Mouse (Mus musculus) c-Kit-positive CD71-negative TER-119-negative erythroid progenitor cells, embryonic 14.5 days (primary cell): ENCODE measurements around the gene Gab3.

Experiments used
- DNase-seq: peaks from one replicate; pipeline ENCODE4 v3.0.0-alpha.2; 2013; ENCODE audit warnings: low read depth

Gab3 gene

GRCm38 (mm10) chrX:75084774-75085508, at the start of gene Gab3:
Gene Gab3, minus strand, starts transcription at chrX:75085458.
- DNase-seq, result peak; percentile 38

GRCm38 (mm10) chrX:75130467-75131160, 45.4 kb upstream of the Gab3 start, which contains the start of gene Mpp1:
Gene Mpp1, minus strand, starts transcription at chrX:75131016.
- peak; percentile 65 for DNase-seq

- no peak for DNase-seq
These were observed 44.2 kb upstream of the Gab3 start for GRCm38 (mm10) chrX:75129474-75129873.

GRCm38 (mm10) chrX:75128333-75128980, 43.2 kb upstream of the Gab3 start:
- no peak for DNase-seq

GRCm38 (mm10) chrX:75126893-75127292, 41.6 kb upstream of the Gab3 start:
- DNase-seq, result no peak

- DNase-seq, result no peak
These were observed 40.3 kb upstream of the Gab3 start for GRCm38 (mm10) chrX:75125606-75126005.

- DNase-seq, result no peak
These were observed 30.3 kb upstream of the Gab3 start for GRCm38 (mm10) chrX:75115550-75115949.

- DNase-seq, result no peak
These were observed 17.0 kb upstream of the Gab3 start for GRCm38 (mm10) chrX:75102293-75102692.

GRCm38 (mm10) chrX:75098799-75099198, 13.5 kb upstream of the Gab3 start:
- DNase-seq, result no peak

GRCm38 (mm10) chrX:75096163-75096770, 11.0 kb upstream of the Gab3 start:
- DNase-seq, result no peak

GRCm38 (mm10) chrX:75095369-75096162, 10.3 kb upstream of the Gab3 start, which contains the start of gene Dkc1:
Gene Dkc1, plus strand, starts transcription at chrX:75095854.
- peak; percentile 74 for DNase-seq

- no peak for DNase-seq
These were observed 396 bp upstream of the Gab3 start for GRCm38 (mm10) chrX:75085654-75086053.

- DNase-seq, result no peak
These were observed 1.1 kb downstream of the Gab3 start for GRCm38 (mm10) chrX:75083982-75084773.

- no peak for DNase-seq
These were observed 2.9 kb downstream of the Gab3 start for GRCm38 (mm10) chrX:75082351-75082750.

- no peak for DNase-seq
These were observed 29.0 kb downstream of the Gab3 start for GRCm38 (mm10) chrX:75056120-75056775.

GRCm38 (mm10) chrX:75046921-75047635, 38.2 kb downstream of the Gab3 start:
- DNase-seq, result no peak

GRCm38 (mm10) chrX:75045931-75046330, 39.3 kb downstream of the Gab3 start:
- no peak for DNase-seq

- no peak for DNase-seq
These were observed 40.7 kb downstream of the Gab3 start for GRCm38 (mm10) chrX:75044595-75044994.

GRCm38 (mm10) chrX:75036626-75037025, 48.6 kb downstream of the Gab3 start:
- DNase-seq, result no peak

GRCm38 (mm10) chrX:75035162-75035561, 50.1 kb downstream of the Gab3 start:
- DNase-seq, result no peak
